Mouse (Mus musculus): ENCODE measurements around the gene Scube1. TPM values are rescaled to one million over a fixed set of nuclear protein-coding genes. Genes with fewer than 3 reads are reported as not detected.

Gene Scube1
- total and polyA plus RNA-seq, 2 experiments from 2014 or later = 3.3 to 13.4 TPM

DNA sequence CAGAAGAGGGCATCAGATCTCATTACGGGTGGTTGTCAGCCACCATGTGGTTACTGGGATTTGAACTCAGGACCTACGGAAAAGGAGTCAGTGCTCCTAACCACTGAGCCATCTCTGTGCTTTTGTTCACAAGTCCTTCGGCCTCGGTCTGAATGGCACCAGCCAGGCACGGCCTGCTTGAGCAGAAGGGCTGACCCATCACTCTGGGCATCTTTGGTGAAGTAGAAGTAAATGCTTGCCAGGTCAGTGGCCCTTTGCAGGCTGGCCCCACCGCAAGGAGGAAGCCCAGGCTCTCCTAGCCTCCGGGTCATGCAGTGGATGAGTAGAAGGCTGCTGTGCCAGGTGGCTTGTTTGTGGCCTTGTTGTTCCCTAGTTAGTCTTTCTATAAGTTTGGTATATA is 121.4 kb downstream of the Scube1 start:
- 94% methylated on average over 7 of the region's 7 CpGs for WGBS
- Histone ChIP-seq H3K27me3 (ENCODE audit: insufficient read depth, low read length) (no peaks in the 10 kb centered on the region), H3K4me2 (ENCODE audit: low read depth, low read length) (no peak overlapping the region), H3K4me3 (ENCODE audit: low read length) (no peak overlapping the region), H3K4me1 (ENCODE audit: insufficient read depth, low read length) (no peaks in the 10 kb centered on the region), H3K27ac (no peak overlapping the region), H3K9ac (replicated peaks; ENCODE audit: low read length) (no peak overlapping the region), H3K9me3 (ENCODE audit: low read length) (no peaks in the 10 kb centered on the region), H3K36me3 (ENCODE audit: insufficient read depth, low read length) (no peaks in the 10 kb centered on the region)
- TF ChIP-seq CTCF (IDR thresholded peaks at IDR 0.05; ENCODE audit: low read depth) = no peak
- no peak for ATAC-seq
- DNase-seq (ENCODE audit: low spot score) = no peak

DNA sequence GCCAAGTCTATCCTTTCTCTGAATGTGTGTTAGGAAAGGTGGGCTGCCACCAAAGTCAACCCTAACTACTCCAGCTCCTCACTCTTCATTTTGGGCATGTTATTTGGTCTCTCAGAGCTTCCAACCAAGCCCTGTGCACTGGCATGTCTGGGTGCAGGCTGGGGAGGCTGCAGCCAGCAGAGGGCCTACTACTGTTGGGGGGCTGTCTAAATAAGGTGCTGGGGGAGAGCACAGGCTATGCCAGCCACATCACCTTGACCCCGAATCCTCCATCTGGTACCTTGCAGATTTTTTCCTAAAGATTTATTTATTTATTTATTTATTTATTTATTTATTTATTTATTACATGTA is 121.8 kb downstream of the Scube1 start:
- H3K27me3 ChIP-seq (ENCODE audit: insufficient read depth, low read length) = no peaks in the 10 kb centered on the region
- 88% methylated on average over 1 of the region's 1 CpGs for WGBS
- TF ChIP-seq CTCF (IDR thresholded peaks at IDR 0.05; ENCODE audit: low read depth) = peak; percentile 16; the same call in 1 of the 2 replicates
- no peak overlapping the region for H3K4me2 ChIP-seq (ENCODE audit: low read depth, low read length)
- no peaks in the 10 kb centered on the region for H3K9me3 ChIP-seq (ENCODE audit: low read length)
- H3K27ac ChIP-seq = no peak overlapping the region
- DNase-seq (ENCODE audit: low spot score) (no peak), ATAC-seq (no peak)
- no peaks in the 10 kb centered on the region for H3K36me3 ChIP-seq (ENCODE audit: insufficient read depth, low read length)
- no peak overlapping the region for H3K9ac ChIP-seq (replicated peaks; ENCODE audit: low read length)
- H3K4me3 ChIP-seq (ENCODE audit: low read length) = no peak overlapping the region
- no peaks in the 10 kb centered on the region for H3K4me1 ChIP-seq (ENCODE audit: insufficient read depth, low read length)

DNA sequence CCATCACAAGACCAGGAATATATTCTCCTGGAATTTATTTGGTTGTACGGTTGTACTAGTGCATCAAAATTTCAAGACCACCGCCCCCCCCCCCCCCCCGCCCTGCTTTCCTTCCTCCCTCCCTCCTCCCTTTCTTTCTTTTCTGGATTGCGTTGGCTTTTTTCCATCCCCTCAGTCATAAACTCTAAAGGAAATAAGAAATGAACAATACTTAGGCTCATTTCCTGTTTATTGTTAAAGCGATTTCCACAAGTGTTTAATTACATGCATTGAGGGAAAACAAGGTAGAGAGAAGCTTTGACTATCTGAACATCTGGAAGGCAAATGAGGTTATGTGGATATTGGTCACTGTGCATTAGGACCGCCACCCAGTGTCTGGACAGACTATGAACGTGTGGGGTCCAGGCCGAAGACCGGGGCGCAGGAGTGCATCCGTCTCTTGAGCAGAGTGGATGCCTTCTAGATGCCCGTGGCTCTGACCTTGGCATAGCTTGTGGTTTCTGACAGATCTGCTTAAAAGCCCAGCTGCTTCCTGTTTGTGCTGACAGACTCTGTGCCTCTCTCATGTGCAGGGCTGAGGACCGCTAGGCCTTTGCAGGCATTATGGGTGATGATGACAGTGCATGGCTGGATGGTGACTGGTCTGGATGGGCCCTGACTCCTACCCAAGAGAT is 122.3 kb downstream of the Scube1 start:
- DNase-seq (ENCODE audit: low spot score) (peak; percentile 19), ATAC-seq (no peak)
- Histone ChIP-seq H3K9ac (replicated peaks; ENCODE audit: low read length) (no peak overlapping the region), H3K36me3 (ENCODE audit: insufficient read depth, low read length) (no peaks in the 10 kb centered on the region), H3K27ac (no peak overlapping the region), H3K4me3 (ENCODE audit: low read length) (no peak overlapping the region), H3K9me3 (ENCODE audit: low read length) (no peaks in the 10 kb centered on the region), H3K4me2 (ENCODE audit: low read depth, low read length) (no peak overlapping the region), H3K27me3 (ENCODE audit: insufficient read depth, low read length) (no peaks in the 10 kb centered on the region), H3K4me1 (ENCODE audit: insufficient read depth, low read length) (no peaks in the 10 kb centered on the region)
- no peak for TF ChIP-seq CTCF (IDR thresholded peaks at IDR 0.05; ENCODE audit: low read depth)
- 82% methylated on average over 13 of the region's 13 CpGs for WGBS

DNA sequence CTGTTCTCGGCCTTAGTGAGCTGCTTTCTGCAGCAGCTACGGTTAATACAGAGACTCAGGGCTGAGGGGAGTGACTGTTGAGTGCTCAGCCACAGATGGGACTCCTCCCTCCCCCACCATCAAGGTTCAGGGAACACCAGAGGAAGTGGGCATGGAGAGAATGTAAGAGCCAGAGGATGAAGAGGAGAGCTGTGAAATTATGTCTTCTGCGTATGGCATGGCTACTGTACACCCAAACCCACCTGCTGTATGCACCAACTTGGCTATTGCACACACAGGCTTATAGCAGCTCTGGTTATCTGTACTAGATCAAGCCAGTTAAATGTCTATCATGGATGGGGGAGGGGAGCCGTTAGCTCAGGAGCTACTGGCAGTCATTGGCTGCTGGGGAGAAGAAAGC is 123.6 kb downstream of the Scube1 start:
- no peak for TF ChIP-seq CTCF (IDR thresholded peaks at IDR 0.05; ENCODE audit: low read depth)
- H3K4me1 ChIP-seq (ENCODE audit: insufficient read depth, low read length) = no peaks in the 10 kb centered on the region
- WGBS = 81% methylated on average over 4 of the region's 4 CpGs

DNA sequence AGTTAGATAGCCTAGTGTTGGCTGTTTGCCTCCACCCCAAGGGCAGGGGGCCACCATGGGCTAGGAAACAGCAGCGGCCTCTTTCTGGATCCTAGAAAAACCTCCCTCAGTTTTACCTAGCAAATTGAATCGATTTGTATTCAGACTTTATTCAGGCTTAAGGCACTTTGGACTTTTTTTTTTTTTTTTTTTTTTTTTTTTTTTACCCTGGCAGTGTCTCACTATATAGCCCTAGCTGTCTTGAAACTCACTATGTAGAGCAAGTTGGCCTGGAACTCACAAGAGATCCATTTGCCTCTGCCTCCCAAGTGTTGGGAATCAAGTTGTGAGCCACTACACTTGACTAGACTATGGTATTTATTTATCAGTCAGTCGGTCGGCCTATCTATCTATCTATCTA is 128.0 kb downstream of the Scube1 start:
- Histone ChIP-seq H3K27ac (no peak overlapping the region), H3K4me2 (ENCODE audit: low read depth, low read length) (no peak overlapping the region), H3K4me1 (ENCODE audit: insufficient read depth, low read length) (peaks cover 14% of the 10 kb centered on the region; the same call in 1 of the 2 replicates), H3K36me3 (ENCODE audit: insufficient read depth, low read length) (no peaks in the 10 kb centered on the region), H3K9ac (replicated peaks; ENCODE audit: low read length) (no peak overlapping the region), H3K27me3 (ENCODE audit: insufficient read depth, low read length) (no peaks in the 10 kb centered on the region), H3K9me3 (ENCODE audit: low read length) (no peaks in the 10 kb centered on the region), H3K4me3 (ENCODE audit: low read length) (no peak overlapping the region)
- ATAC-seq = no peak
- DNase-seq (ENCODE audit: low spot score) = no peak
- 92% methylated on average over 4 of the region's 4 CpGs for WGBS
- TF ChIP-seq CTCF (IDR thresholded peaks at IDR 0.05; ENCODE audit: low read depth) = no peak

More for the DNA sequence above, 123.6 kb downstream of the Scube1 start:
- H3K27ac ChIP-seq = no peak overlapping the region
- no peaks in the 10 kb centered on the region for H3K36me3 ChIP-seq (ENCODE audit: insufficient read depth, low read length)
- no peak overlapping the region for H3K4me3 ChIP-seq (ENCODE audit: low read length)
- no peaks in the 10 kb centered on the region for H3K9me3 ChIP-seq (ENCODE audit: low read length)
- ATAC-seq (no peak), DNase-seq (ENCODE audit: low spot score) (no peak)
- no peaks in the 10 kb centered on the region for H3K27me3 ChIP-seq (ENCODE audit: insufficient read depth, low read length)
- H3K9ac ChIP-seq (replicated peaks; ENCODE audit: low read length) = no peak overlapping the region
- H3K4me2 ChIP-seq (ENCODE audit: low read depth, low read length) = no peak overlapping the region

DNA sequence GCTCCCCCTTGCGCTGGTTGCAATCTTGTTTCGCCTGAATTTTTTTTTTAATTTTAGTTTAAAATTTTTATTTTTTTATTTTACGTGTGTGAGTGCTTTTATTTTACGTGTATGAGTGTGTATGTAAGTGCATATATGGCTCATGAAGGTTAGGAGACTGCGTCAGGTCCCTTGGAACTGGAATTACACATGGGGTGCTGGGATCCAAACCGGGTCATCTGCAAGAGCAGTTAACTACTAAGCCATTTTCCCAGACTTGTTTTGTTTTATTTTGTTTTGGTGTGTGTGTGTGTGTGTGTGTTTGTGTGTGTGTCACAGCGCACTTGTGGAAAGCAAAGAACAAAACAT is 129.5 kb downstream of the Scube1 start:
- H3K4me2 ChIP-seq (ENCODE audit: low read depth, low read length) = peak overlapping the region; percentile 64
- ATAC-seq (no peak), DNase-seq (ENCODE audit: low spot score) (no peak)
- no peaks in the 10 kb centered on the region for H3K27me3 ChIP-seq (ENCODE audit: insufficient read depth, low read length)
- no peak for TF ChIP-seq CTCF (IDR thresholded peaks at IDR 0.05; ENCODE audit: low read depth)
- H3K9ac ChIP-seq (replicated peaks; ENCODE audit: low read length) = peak overlapping the region; percentile 76
- H3K27ac ChIP-seq = peak overlapping the region; percentile 77; the same call in 1 of the 2 replicates
- H3K36me3 ChIP-seq (ENCODE audit: insufficient read depth, low read length) = no peaks in the 10 kb centered on the region
- H3K4me3 ChIP-seq (ENCODE audit: low read length) = peak overlapping the region; percentile 71
- peaks cover 14% of the 10 kb centered on the region; the same call in 1 of the 2 replicates for H3K4me1 ChIP-seq (ENCODE audit: insufficient read depth, low read length)
- H3K9me3 ChIP-seq (ENCODE audit: low read length) = no peaks in the 10 kb centered on the region
- 33% methylated on average over 7 of the region's 7 CpGs for WGBS

Measured in hindbrain, postnatal 0 days (tissue).